Mouse (Mus musculus): ENCODE measurements around the gene Ppih. TPM values are rescaled to one million over a fixed set of nuclear protein-coding genes. Genes with fewer than 3 reads are reported as not detected.

Ppih gene
- polyA plus RNA-seq, 1 experiment = 22.2 TPM

DNA sequence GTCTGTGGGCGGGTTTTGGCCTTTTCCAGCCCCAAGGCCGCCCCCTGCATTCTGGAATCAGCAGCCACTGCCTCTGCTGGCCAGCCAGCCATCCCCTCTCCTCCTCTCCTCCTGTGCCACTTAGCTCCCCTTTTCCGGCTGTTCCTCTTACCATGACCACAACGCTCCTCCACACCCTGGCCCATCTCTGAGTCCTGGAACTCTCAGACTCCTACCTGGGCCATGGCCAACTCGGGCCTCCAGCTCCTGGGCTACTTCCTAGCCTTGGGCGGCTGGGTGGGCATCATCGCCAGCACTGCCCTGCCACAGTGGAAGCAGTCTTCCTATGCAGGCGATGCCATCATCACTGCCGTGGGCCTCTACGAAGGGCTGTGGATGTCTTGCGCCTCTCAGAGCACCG is 65.0 kb downstream of the Ppih start, which contains the start of gene Cldn19:
Gene Cldn19, plus strand, starts transcription at position 64 of the 400 bp plus-strand sequence.
- peaks cover 5% of the 10 kb centered on the region for H3K27me3 ChIP-seq (ENCODE audit: control insufficient read depth, insufficient read depth, insufficient read length)
- no peak within 1 kb of the TSS for H3K4me2 ChIP-seq (ENCODE audit: low read depth)
- H3K36me3 ChIP-seq (ENCODE audit: control insufficient read depth, insufficient read depth) = no peaks in the 10 kb centered on the region
- TF ChIP-seq TCF12 (IDR thresholded peaks at IDR 0.05; ENCODE audit: insufficient read depth, poor library complexity, severe bottlenecking) (no peak), POLR2A (IDR thresholded peaks at IDR 0.05; ENCODE audit: insufficient read length, low read depth) (no peak), E2F4 (IDR thresholded peaks at IDR 0.05; ENCODE audit: insufficient read depth) (no peak), MYOD1 (IDR thresholded peaks at IDR 0.05; ENCODE audit: control insufficient read depth in 1 of 3, insufficient read length in 2 of 3, low read depth in 2 of 3) (no peak), USF1 (IDR thresholded peaks at IDR 0.05; ENCODE audit: low read depth) (no peak), CEBPB (IDR thresholded peaks at IDR 0.05; ENCODE audit: insufficient read depth, poor library complexity, severe bottlenecking) (no peak), TCF3 (IDR thresholded peaks at IDR 0.05; ENCODE audit: insufficient read length, low read depth) (no peak), SRF (IDR thresholded peaks at IDR 0.05; ENCODE audit: control insufficient read depth, insufficient read length, low read depth) (no peak), MYOG (IDR thresholded peaks at IDR 0.05; ENCODE audit: control insufficient read depth in 1 of 3, insufficient read depth in 1 of 3, insufficient read length in 2 of 3, low read depth in 2 of 3) (no peak), REST (IDR thresholded peaks at IDR 0.05; ENCODE audit: insufficient read depth, insufficient read length) (no peak)
- no peaks in the 10 kb centered on the region for H3K79me2 ChIP-seq (ENCODE audit: control insufficient read depth, insufficient read depth)
- H3K4me3 ChIP-seq = no peak within 1 kb of the TSS
- H3ac ChIP-seq (ENCODE audit: control insufficient read depth, insufficient read length) = no peak within 1 kb of the TSS

DNA sequence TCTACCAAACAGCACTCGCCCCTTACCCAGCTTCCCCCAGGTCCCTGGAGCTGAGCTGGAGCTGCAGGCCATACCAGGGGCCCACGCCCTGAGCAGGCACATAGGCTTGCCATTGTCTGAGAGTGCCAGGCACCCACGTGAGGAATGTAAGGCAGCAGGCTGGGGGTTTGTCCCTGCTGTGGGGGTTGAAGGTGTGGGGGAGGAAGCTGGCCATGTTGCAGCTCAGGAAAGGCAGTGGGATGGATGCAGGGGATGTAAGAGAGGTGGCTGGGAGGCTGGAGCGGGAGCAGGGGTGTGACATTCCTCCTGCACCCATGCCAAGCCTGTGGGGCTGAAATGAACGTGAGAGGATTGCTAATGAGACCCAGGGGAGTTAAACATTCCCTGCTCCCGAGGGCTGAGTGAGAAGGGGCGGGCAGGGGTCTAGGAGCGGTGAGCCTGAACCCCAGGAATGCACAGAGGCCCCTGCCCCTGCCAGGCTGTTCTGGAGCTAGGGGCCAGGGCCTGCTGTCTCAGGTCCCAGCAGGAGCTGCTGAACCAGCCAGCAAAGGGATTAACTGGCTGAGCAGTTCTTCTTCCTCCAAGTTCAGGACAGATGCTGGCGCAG is 66.2 kb downstream of the Ppih start:
- TF ChIP-seq POLR2AphosphoS2 (IDR thresholded peaks at IDR 0.05; ENCODE audit: insufficient read length, low read depth) = no peak
- no peak for TF ChIP-seq REST (IDR thresholded peaks at IDR 0.05; ENCODE audit: insufficient read depth, insufficient read length)
- TF ChIP-seq SRF (IDR thresholded peaks at IDR 0.05; ENCODE audit: control insufficient read depth, insufficient read length, low read depth) = no peak
- no peak for TF ChIP-seq TCF12 (IDR thresholded peaks at IDR 0.05; ENCODE audit: insufficient read depth, poor library complexity, severe bottlenecking)
- no peak for TF ChIP-seq CEBPB (IDR thresholded peaks at IDR 0.05; ENCODE audit: insufficient read depth, poor library complexity, severe bottlenecking)
- no peak for TF ChIP-seq MYOG (IDR thresholded peaks at IDR 0.05; ENCODE audit: control insufficient read depth in 1 of 3, insufficient read depth in 1 of 3, insufficient read length in 2 of 3, low read depth in 2 of 3)
- TF ChIP-seq TCF3 (IDR thresholded peaks at IDR 0.05; ENCODE audit: insufficient read length, low read depth) = no peak
- TF ChIP-seq E2F4 (IDR thresholded peaks at IDR 0.05; ENCODE audit: insufficient read depth) = no peak
- TF ChIP-seq POLR2A (IDR thresholded peaks at IDR 0.05; ENCODE audit: insufficient read length, low read depth) = no peak
- no peak for TF ChIP-seq MAX (IDR thresholded peaks at IDR 0.05; ENCODE audit: low read depth)
- no peak for TF ChIP-seq MYOD1 (IDR thresholded peaks at IDR 0.05; ENCODE audit: control insufficient read depth in 1 of 3, insufficient read length in 2 of 3, low read depth in 2 of 3)
- no peak for TF ChIP-seq USF1 (IDR thresholded peaks at IDR 0.05; ENCODE audit: low read depth)
- Histone ChIP-seq H3K27me3 (ENCODE audit: control insufficient read depth, insufficient read depth, insufficient read length) (peaks cover 5% of the 10 kb centered on the region), H3K4me3 (no peak overlapping the region), H3ac (ENCODE audit: control insufficient read depth, insufficient read length) (no peak overlapping the region), H3K36me3 (ENCODE audit: control insufficient read depth, insufficient read depth) (no peaks in the 10 kb centered on the region), H3K4me2 (ENCODE audit: low read depth) (no peak overlapping the region), H3K79me2 (ENCODE audit: control insufficient read depth, insufficient read depth) (no peaks in the 10 kb centered on the region)

DNA sequence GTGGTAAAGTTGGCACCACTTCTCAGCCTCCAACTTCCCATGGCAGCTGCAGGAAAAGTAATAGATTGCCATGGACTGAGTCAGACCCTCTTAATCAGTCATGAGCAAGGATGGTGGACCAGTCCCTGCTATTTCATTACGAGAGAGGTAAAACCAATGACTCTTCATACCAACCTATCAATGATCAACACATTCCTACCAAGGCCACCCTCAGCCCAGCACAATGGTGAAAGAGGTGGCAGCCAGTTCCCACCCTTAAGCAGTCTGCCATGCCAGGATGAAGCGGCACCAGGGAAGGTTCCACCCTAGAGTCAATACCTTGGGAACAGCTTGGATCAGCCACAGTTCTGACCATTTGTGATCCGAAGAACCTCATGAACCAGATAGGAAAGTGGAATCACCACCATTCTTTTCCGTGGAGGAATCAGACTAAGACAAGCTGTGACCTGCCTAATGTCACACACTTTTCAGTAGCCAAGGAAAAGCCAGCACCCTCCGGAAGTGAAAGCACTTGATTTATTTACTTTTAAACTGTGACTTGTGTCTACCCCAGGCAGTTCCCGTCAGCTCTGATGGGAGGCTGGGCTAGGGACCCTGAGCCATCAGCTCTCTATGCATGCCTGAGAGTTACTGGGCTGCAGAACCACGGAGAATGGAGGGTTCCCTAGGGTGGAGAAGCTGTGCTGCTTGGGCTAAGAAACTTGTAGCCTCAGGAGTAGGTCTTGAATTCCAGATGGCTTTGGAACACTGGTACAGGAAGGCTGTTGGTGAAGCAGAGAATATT is 68.1 kb downstream of the Ppih start:
- Histone ChIP-seq H3K79me2 (ENCODE audit: control insufficient read depth, insufficient read depth) (no peaks in the 10 kb centered on the region), H3K27me3 (ENCODE audit: control insufficient read depth, insufficient read depth, insufficient read length) (peaks cover 5% of the 10 kb centered on the region)
- TF ChIP-seq CEBPB (IDR thresholded peaks at IDR 0.05; ENCODE audit: insufficient read depth, poor library complexity, severe bottlenecking) (no peak), MYOD1 (IDR thresholded peaks at IDR 0.05; ENCODE audit: control insufficient read depth in 1 of 3, insufficient read length in 2 of 3, low read depth in 2 of 3) (no peak), POLR2A (IDR thresholded peaks at IDR 0.05; ENCODE audit: insufficient read length, low read depth) (no peak), USF1 (IDR thresholded peaks at IDR 0.05; ENCODE audit: low read depth) (no peak), TCF12 (IDR thresholded peaks at IDR 0.05; ENCODE audit: insufficient read depth, poor library complexity, severe bottlenecking) (no peak), E2F4 (IDR thresholded peaks at IDR 0.05; ENCODE audit: insufficient read depth) (no peak), SRF (IDR thresholded peaks at IDR 0.05; ENCODE audit: control insufficient read depth, insufficient read length, low read depth) (no peak), REST (IDR thresholded peaks at IDR 0.05; ENCODE audit: insufficient read depth, insufficient read length) (no peak), MYOG (IDR thresholded peaks at IDR 0.05; ENCODE audit: control insufficient read depth in 1 of 3, insufficient read depth in 1 of 3, insufficient read length in 2 of 3, low read depth in 2 of 3) (no peak), TCF3 (IDR thresholded peaks at IDR 0.05; ENCODE audit: insufficient read length, low read depth) (no peak), POLR2AphosphoS2 (IDR thresholded peaks at IDR 0.05; ENCODE audit: insufficient read length, low read depth) (no peak), MAX (IDR thresholded peaks at IDR 0.05; ENCODE audit: low read depth) (no peak)

More for the DNA sequence above, 68.1 kb downstream of the Ppih start:
- no peak overlapping the region for H3K4me3 ChIP-seq
- no peaks in the 10 kb centered on the region for H3K36me3 ChIP-seq (ENCODE audit: control insufficient read depth, insufficient read depth)
- H3ac ChIP-seq (ENCODE audit: control insufficient read depth, insufficient read length) = no peak overlapping the region
- H3K4me2 ChIP-seq (ENCODE audit: low read depth) = peak overlapping the region; percentile 12

Other genes with a start within 250 kb of the Ppih start
- gene Slc2a1, start 211.8 kb downstream of the Ppih start, polyA plus RNA-seq (2012; fragmentation: generic; extraction: Trizol) = 55.8 TPM
- gene Zfp691, start 146.4 kb downstream of the Ppih start, polyA plus RNA-seq (2012; fragmentation: generic; extraction: Trizol) = 7.2 TPM
- gene Ermap, start 130.5 kb downstream of the Ppih start, polyA plus RNA-seq (2012; fragmentation: generic; extraction: Trizol) = 0.13 TPM
- 241 TPM for gene Svbp, start 125.2 kb downstream of the Ppih start, polyA plus RNA-seq (2012; fragmentation: generic; extraction: Trizol)
- 0.07 TPM for gene Tmem269, start 102.3 kb downstream of the Ppih start, polyA plus RNA-seq (2012; fragmentation: generic; extraction: Trizol)
- gene AU022252, start 87.8 kb downstream of the Ppih start, polyA plus RNA-seq (2012; fragmentation: generic; extraction: Trizol) = 14.5 TPM
- 42.4 TPM for gene P3h1, start 87.6 kb downstream of the Ppih start, polyA plus RNA-seq (2012; fragmentation: generic; extraction: Trizol)
- 0.01 TPM for gene Cldn19, start 65.1 kb downstream of the Ppih start, polyA plus RNA-seq (2012; fragmentation: generic; extraction: Trizol)
- gene Ybx1, start 25.9 kb downstream of the Ppih start, polyA plus RNA-seq (2012; fragmentation: generic; extraction: Trizol) = 734 TPM
- 0.17 TPM for gene Ccdc30, start 95.0 kb upstream of the Ppih start, polyA plus RNA-seq (2012; fragmentation: generic; extraction: Trizol)
- gene Ppcs, start 101.9 kb upstream of the Ppih start, polyA plus RNA-seq (2012; fragmentation: generic; extraction: Trizol) = 9.1 TPM
- gene Zmynd12, start 102.3 kb upstream of the Ppih start, polyA plus RNA-seq (2012; fragmentation: generic; extraction: Trizol) = 0.05 TPM
- gene Rimkla, start 172.1 kb upstream of the Ppih start, polyA plus RNA-seq (2012; fragmentation: generic; extraction: Trizol) = not detected
- gene Foxj3, start 216.5 kb upstream of the Ppih start, polyA plus RNA-seq (2012; fragmentation: generic; extraction: Trizol) = 13.1 TPM
- 3.3 TPM for gene Frg2f1, start 219.0 kb upstream of the Ppih start, polyA plus RNA-seq (2012; fragmentation: generic; extraction: Trizol)